Mouse (Mus musculus): ENCODE data around the gene Nfyb. TPM values are rescaled to one million over a fixed set of nuclear protein-coding genes. Genes with fewer than 3 reads are reported as not detected.
A peak's percentile ranks its signal among the peaks of the same experiment; 100 is the strongest.

Nfyb gene
- total and polyA plus RNA-seq, 2 experiments from 2014 or later: 27.3 to 34.4 TPM

- H3K4me1 ChIP-seq (ENCODE audit: insufficient read depth, low read length): no peaks in the 10 kb centered on the region
- TF ChIP-seq CTCF (IDR thresholded peaks at IDR 0.05; ENCODE audit: low read depth): no peak
- H3K27ac ChIP-seq: no peak overlapping the region
- H3K4me3 ChIP-seq (ENCODE audit: low read length): no peak overlapping the region
- ATAC-seq: peak; percentile 36; the same call in 1 of the 2 replicates
- no peak overlapping the region for H3K9ac ChIP-seq (replicated peaks; ENCODE audit: low read length)
- no peaks in the 10 kb centered on the region for H3K27me3 ChIP-seq (ENCODE audit: insufficient read depth, low read length)
- DNase-seq (ENCODE audit: low spot score): no peak
- H3K4me2 ChIP-seq (ENCODE audit: low read depth, low read length): no peak overlapping the region
- H3K9me3 ChIP-seq (ENCODE audit: low read length): no peaks in the 10 kb centered on the region
- H3K36me3 ChIP-seq (ENCODE audit: insufficient read depth, low read length): no peaks in the 10 kb centered on the region
- 68% methylated on average over 9 of the region's 9 CpGs for WGBS
These were observed 7.7 kb upstream of the Nfyb start for GRCm38 (mm10) chr10:82771595-82772170.

GRCm38 (mm10) chr10:82770713-82771112, 6.8 kb upstream of the Nfyb start:
- 94% methylated on average over 2 of the region's 2 CpGs for WGBS

GRCm38 (mm10) chr10:82768901-82769300, 5.0 kb upstream of the Nfyb start:
- Histone ChIP-seq H3K4me2 (ENCODE audit: low read depth, low read length) (no peak overlapping the region), H3K36me3 (ENCODE audit: insufficient read depth, low read length) (no peaks in the 10 kb centered on the region), H3K9ac (replicated peaks; ENCODE audit: low read length) (no peak overlapping the region), H3K4me1 (ENCODE audit: insufficient read depth, low read length) (no peaks in the 10 kb centered on the region), H3K4me3 (ENCODE audit: low read length) (no peak overlapping the region), H3K27ac (no peak overlapping the region), H3K9me3 (ENCODE audit: low read length) (no peaks in the 10 kb centered on the region), H3K27me3 (ENCODE audit: insufficient read depth, low read length) (no peaks in the 10 kb centered on the region)
- WGBS: 25% methylated on average over 9 of the region's 9 CpGs
- ATAC-seq (0 out of 2 replicates have a peak, but pooled peaks have one; percentile 12), DNase-seq (ENCODE audit: low spot score) (no peak)
- no peak for TF ChIP-seq CTCF (IDR thresholded peaks at IDR 0.05; ENCODE audit: low read depth)

More at GRCm38 (mm10) chr10:82770713-82771112, 6.8 kb upstream of the Nfyb start:
- no peak for TF ChIP-seq CTCF (IDR thresholded peaks at IDR 0.05; ENCODE audit: low read depth)
- Histone ChIP-seq H3K4me1 (ENCODE audit: insufficient read depth, low read length) (no peaks in the 10 kb centered on the region), H3K27me3 (ENCODE audit: insufficient read depth, low read length) (no peaks in the 10 kb centered on the region), H3K27ac (no peak overlapping the region), H3K36me3 (ENCODE audit: insufficient read depth, low read length) (no peaks in the 10 kb centered on the region), H3K9me3 (ENCODE audit: low read length) (no peaks in the 10 kb centered on the region), H3K9ac (replicated peaks; ENCODE audit: low read length) (no peak overlapping the region), H3K4me3 (ENCODE audit: low read length) (no peak overlapping the region), H3K4me2 (ENCODE audit: low read depth, low read length) (no peak overlapping the region)
- no peak for DNase-seq (ENCODE audit: low spot score)
- no peak for ATAC-seq

- H3K4me1 ChIP-seq (ENCODE audit: insufficient read depth, low read length): peaks cover 20% of the 10 kb centered on the region; the same call in 1 of the 2 replicates
- TF ChIP-seq CTCF (IDR thresholded peaks at IDR 0.05; ENCODE audit: low read depth): no peak
- peak; percentile 59 for DNase-seq (ENCODE audit: low spot score)
- H3K36me3 ChIP-seq (ENCODE audit: insufficient read depth, low read length): peaks cover 10% of the 10 kb centered on the region; the same call in 1 of the 2 replicates
- H3K4me2 ChIP-seq (ENCODE audit: low read depth, low read length): peak overlapping the region; percentile 64
- 0% methylated on average over 26 of the region's 48 CpGs for WGBS
- H3K9me3 ChIP-seq (ENCODE audit: low read length): no peaks in the 10 kb centered on the region
- H3K27me3 ChIP-seq (ENCODE audit: insufficient read depth, low read length): no peaks in the 10 kb centered on the region
- peak overlapping the region; percentile 99 for H3K27ac ChIP-seq
- peak overlapping the region; percentile 88 for H3K4me3 ChIP-seq (ENCODE audit: low read length)
- peak; percentile 15 for ATAC-seq
- H3K9ac ChIP-seq (replicated peaks; ENCODE audit: low read length): peak overlapping the region; percentile 82
These were observed 925 bp downstream of the Nfyb start for GRCm38 (mm10) chr10:82762756-82763681.

GRCm38 (mm10) chr10:82761037-82761811, 2.7 kb downstream of the Nfyb start:
- 56% methylated on average over 9 of the region's 9 CpGs for WGBS
- H3K9ac ChIP-seq (replicated peaks; ENCODE audit: low read length): 0 out of 2 replicates have a peak overlapping the region, but pooled peaks have one; percentile 3

GRCm38 (mm10) chr10:82759706-82760105, 4.2 kb downstream of the Nfyb start:
- no peak overlapping the region for H3K4me3 ChIP-seq (ENCODE audit: low read length)
- no peak overlapping the region for H3K4me2 ChIP-seq (ENCODE audit: low read depth, low read length)
- WGBS: 94% methylated on average over 5 of the region's 5 CpGs
- H3K36me3 ChIP-seq (ENCODE audit: insufficient read depth, low read length): peaks cover 39% of the 10 kb centered on the region
- H3K27ac ChIP-seq: no peak overlapping the region
- ATAC-seq (no peak), DNase-seq (ENCODE audit: low spot score) (no peak)
- no peaks in the 10 kb centered on the region for H3K27me3 ChIP-seq (ENCODE audit: insufficient read depth, low read length)
- H3K9me3 ChIP-seq (ENCODE audit: low read length): no peaks in the 10 kb centered on the region
- TF ChIP-seq CTCF (IDR thresholded peaks at IDR 0.05; ENCODE audit: low read depth): no peak
- no peak overlapping the region for H3K9ac ChIP-seq (replicated peaks; ENCODE audit: low read length)
- H3K4me1 ChIP-seq (ENCODE audit: insufficient read depth, low read length): peaks cover 23% of the 10 kb centered on the region; the same call in 1 of the 2 replicates

More at GRCm38 (mm10) chr10:82761037-82761811, 2.7 kb downstream of the Nfyb start:
- Histone ChIP-seq H3K4me3 (ENCODE audit: low read length) (peak overlapping the region; percentile 6; the same call in 1 of the 2 replicates), H3K36me3 (ENCODE audit: insufficient read depth, low read length) (peaks cover 27% of the 10 kb centered on the region), H3K4me1 (ENCODE audit: insufficient read depth, low read length) (peaks cover 23% of the 10 kb centered on the region; the same call in 1 of the 2 replicates), H3K27me3 (ENCODE audit: insufficient read depth, low read length) (no peaks in the 10 kb centered on the region), H3K27ac (no peak overlapping the region; the same call in 1 of the 2 replicates), H3K4me2 (ENCODE audit: low read depth, low read length) (peak overlapping the region; percentile 64), H3K9me3 (ENCODE audit: low read length) (no peaks in the 10 kb centered on the region)
- DNase-seq (ENCODE audit: low spot score) (peak; percentile 43), ATAC-seq (no peak)
- TF ChIP-seq CTCF (IDR thresholded peaks at IDR 0.05; ENCODE audit: low read depth): no peak
